Mouse (Mus musculus): Measurements from ENCODE around the gene Ccer2. TPM values are rescaled to one million over a fixed set of nuclear protein-coding genes. Genes with fewer than 3 reads are reported as not detected.
A peak's percentile ranks its signal among the peaks of the same experiment; 100 is the strongest.

Gene Ccer2
- total RNA-seq, 2 experiments from 2014 or later: 0.45 to 1.4 TPM

GRCm38 (mm10) chr7:28781261-28781663, 25.3 kb downstream of the Ccer2 start:
- no peak for DNase-seq (ENCODE audit: extremely low spot score in 1 of 2, low spot score in 2 of 2)
- intact Hi-C loops (cut with DNase I): loop anchor here (5.0 to 10.0 kb wide), 2 partner anchors 184 to 256 kb away; partner anchors contain the start of gene Actn4

- no peak for DNase-seq (ENCODE audit: extremely low spot score in 1 of 2, low spot score in 2 of 2)
- intact Hi-C loops (cut with DNase I): loop anchor here (10.0 kb wide), 1 partner anchor 180 kb away; the partner anchor contains the start of gene Actn4
Measured at GRCm38 (mm10) chr7:28785161-28785560, 29.2 kb downstream of the Ccer2 start.

- intact Hi-C loops (cut with DNase I): loop anchor here (10.0 kb wide), 1 partner anchor 177 kb away; the partner anchor contains the start of gene Actn4
- no peak for DNase-seq (ENCODE audit: extremely low spot score in 1 of 2, low spot score in 2 of 2)
Measured at GRCm38 (mm10) chr7:28787884-28788283, 31.9 kb downstream of the Ccer2 start.

GRCm38 (mm10) chr7:28788307-28789195, 32.6 kb downstream of the Ccer2 start, which contains the start of gene Rinl:
Gene Rinl (plus strand): TSS chr7:28788969.
- DNase-seq (ENCODE audit: extremely low spot score in 1 of 2, low spot score in 2 of 2): no peak
- intact Hi-C loops (cut with DNase I): loop anchor here (10.0 kb wide), 1 partner anchor 176 kb away; the partner anchor contains the start of gene Actn4

GRCm38 (mm10) chr7:28789235-28789634, 33.3 kb downstream of the Ccer2 start:
- DNase-seq (ENCODE audit: extremely low spot score in 1 of 2, low spot score in 2 of 2): no peak
- intact Hi-C loops (cut with DNase I): loop anchor here (10.0 kb wide), 1 partner anchor 176 kb away; the partner anchor contains the start of gene Actn4

GRCm38 (mm10) chr7:28790066-28790806, 34.3 kb downstream of the Ccer2 start:
- intact Hi-C loops (cut with DNase I): no loop called here

GRCm38 (mm10) chr7:28791706-28792105, 35.7 kb downstream of the Ccer2 start:
- intact Hi-C loops (cut with DNase I): no loop called here
- no peak for DNase-seq (ENCODE audit: extremely low spot score in 1 of 2, low spot score in 2 of 2)

More at GRCm38 (mm10) chr7:28790066-28790806, 34.3 kb downstream of the Ccer2 start:
- peak in 1 of 2 experiments; percentile 55 for DNase-seq (ENCODE audit: extremely low spot score in 1 of 2, low spot score in 2 of 2)

GRCm38 (mm10) chr7:28792391-28793185, 36.6 kb downstream of the Ccer2 start:
- intact Hi-C loops (cut with DNase I): no loop called here
- DNase-seq (ENCODE audit: extremely low spot score in 1 of 2, low spot score in 2 of 2): no peak

- no peak for DNase-seq (ENCODE audit: extremely low spot score in 1 of 2, low spot score in 2 of 2)
- intact Hi-C loops (cut with DNase I): no loop called here
Measured at GRCm38 (mm10) chr7:28793834-28794233, 37.9 kb downstream of the Ccer2 start.

GRCm38 (mm10) chr7:28794496-28794895, 38.5 kb downstream of the Ccer2 start:
- intact Hi-C loops (cut with DNase I): no loop called here

GRCm38 (mm10) chr7:28795832-28796231, 39.9 kb downstream of the Ccer2 start:
- no peak for DNase-seq (ENCODE audit: extremely low spot score in 1 of 2, low spot score in 2 of 2)
- intact Hi-C loops (cut with DNase I): loop anchor here (5.0 kb wide), 1 partner anchor 71 kb away; no protein-coding TSS in a partner anchor

More at GRCm38 (mm10) chr7:28794496-28794895, 38.5 kb downstream of the Ccer2 start:
- no peak for DNase-seq (ENCODE audit: extremely low spot score in 1 of 2, low spot score in 2 of 2)

GRCm38 (mm10) chr7:28796562-28796975, 40.6 kb downstream of the Ccer2 start:
- DNase-seq (ENCODE audit: extremely low spot score in 1 of 2, low spot score in 2 of 2): peak; percentile 58 to 89
- intact Hi-C loops (cut with DNase I): loop anchor here (5.0 kb wide), 1 partner anchor 71 kb away; no protein-coding TSS in a partner anchor

- intact Hi-C loops (cut with DNase I): loop anchor here (5.0 kb wide), 1 partner anchor 67 kb away; no protein-coding TSS in a partner anchor
- DNase-seq (ENCODE audit: extremely low spot score in 1 of 2, low spot score in 2 of 2): no peak
Measured at GRCm38 (mm10) chr7:28799994-28800393, 44.0 kb downstream of the Ccer2 start.

- intact Hi-C loops (cut with DNase I): no loop called here
- no peak for DNase-seq (ENCODE audit: extremely low spot score in 1 of 2, low spot score in 2 of 2)
Measured at GRCm38 (mm10) chr7:28801451-28801850, 45.5 kb downstream of the Ccer2 start.

- no peak for DNase-seq (ENCODE audit: extremely low spot score in 1 of 2, low spot score in 2 of 2)
- intact Hi-C loops (cut with DNase I): no loop called here
Measured at GRCm38 (mm10) chr7:28801901-28802670, 46.1 kb downstream of the Ccer2 start.

- intact Hi-C loops (cut with DNase I): no loop called here
- DNase-seq (ENCODE audit: extremely low spot score in 1 of 2, low spot score in 2 of 2): no peak
Measured at GRCm38 (mm10) chr7:28802846-28803588, 47.0 kb downstream of the Ccer2 start.

GRCm38 (mm10) chr7:28803756-28804155, 47.8 kb downstream of the Ccer2 start:
- intact Hi-C loops (cut with DNase I): no loop called here
- DNase-seq (ENCODE audit: extremely low spot score in 1 of 2, low spot score in 2 of 2): no peak

Measured in left cerebral cortex, postnatal 10 days (tissue).